Mouse (Mus musculus) neural tube, embryonic 10.5 days (tissue): ENCODE measurements around the gene Rhag.

Source experiments
- DNase-seq: peaks from one replicate; pipeline ENCODE4 v3.0.0-alpha.2; 2017; ENCODE audit warnings: low spot score; ENCODE audit errors: extremely low spot score

Gene Rhag

DNA sequence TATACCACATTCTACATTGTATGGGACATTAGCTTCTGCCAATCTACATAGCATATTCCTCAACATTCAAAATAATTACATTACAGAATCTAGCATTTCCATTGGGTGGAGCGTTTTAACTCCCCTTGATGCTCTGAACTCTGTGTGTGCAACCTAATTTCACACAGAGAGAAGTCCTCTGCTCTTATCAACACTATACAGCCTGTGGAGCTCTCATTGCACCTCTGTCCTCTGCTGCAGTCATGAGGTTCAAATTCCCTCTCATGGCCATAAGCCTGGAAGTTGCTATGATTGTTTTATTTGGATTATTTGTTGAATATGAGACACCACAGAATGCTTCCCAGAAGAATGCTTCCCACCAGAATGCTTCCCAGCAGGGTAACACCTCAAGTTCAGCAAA, at the start of gene Rhag:
TSS of gene Rhag (plus strand) at position 193 of the 400 bp plus-strand sequence.
- DNase-seq, result no peak

- no peak for DNase-seq
Measured at GRCm38 (mm10) chr17:40763662-40764061, 47.3 kb upstream of the Rhag start.

DNA sequence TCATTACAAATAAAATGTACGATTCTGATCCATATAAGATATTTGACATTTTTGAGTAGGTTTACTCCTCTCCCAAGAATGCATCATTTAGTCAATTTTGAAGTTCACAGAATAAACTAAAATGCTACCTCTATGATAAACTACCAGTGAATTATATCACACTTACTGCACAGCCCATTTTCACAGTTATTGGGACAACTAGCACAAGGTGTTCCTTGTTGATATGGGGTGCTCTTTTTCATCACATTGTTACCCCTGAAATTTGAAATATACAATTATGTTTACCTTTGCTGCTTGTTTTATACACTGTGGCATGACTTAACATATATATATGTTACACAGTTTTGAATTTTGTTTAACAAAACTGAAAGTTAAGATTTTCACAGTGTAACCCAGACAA, 43.8 kb upstream of the Rhag start:
- DNase-seq, result no peak

GRCm38 (mm10) chr17:40789877-40790276, 21.0 kb upstream of the Rhag start:
- no peak for DNase-seq

GRCm38 (mm10) chr17:40793921-40794854, 16.7 kb upstream of the Rhag start:
- peak; percentile 15 for DNase-seq

- DNase-seq, result no peak
Measured at GRCm38 (mm10) chr17:40802707-40803340, 8.1 kb upstream of the Rhag start.

- DNase-seq, result no peak
Measured at GRCm38 (mm10) chr17:40806550-40806949, 4.4 kb upstream of the Rhag start.

- DNase-seq, result no peak
Measured at GRCm38 (mm10) chr17:40806953-40807572, 3.9 kb upstream of the Rhag start, which contains the start of gene Crisp2. Gene Crisp2, minus strand, starts transcription at chr17:40807003.

DNA sequence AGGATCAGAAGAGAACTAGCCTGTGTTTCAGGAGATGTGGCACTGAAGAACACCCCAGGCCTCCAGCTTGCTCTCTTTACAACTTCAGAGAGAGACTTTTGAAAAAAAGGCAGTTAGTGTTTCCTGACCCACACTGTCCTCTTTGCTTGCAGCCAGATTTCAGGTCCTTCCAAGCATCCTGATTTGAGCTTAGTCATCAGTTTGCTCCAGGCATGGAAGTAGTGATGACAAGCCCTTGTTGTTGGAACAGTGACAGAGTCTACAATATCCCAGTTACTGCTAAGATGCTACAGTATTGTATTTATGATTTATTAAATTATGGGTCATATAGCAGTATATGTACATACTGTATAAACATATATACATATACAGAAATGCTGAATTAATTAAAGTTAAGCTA, 2.9 kb upstream of the Rhag start:
- no peak for DNase-seq

DNA sequence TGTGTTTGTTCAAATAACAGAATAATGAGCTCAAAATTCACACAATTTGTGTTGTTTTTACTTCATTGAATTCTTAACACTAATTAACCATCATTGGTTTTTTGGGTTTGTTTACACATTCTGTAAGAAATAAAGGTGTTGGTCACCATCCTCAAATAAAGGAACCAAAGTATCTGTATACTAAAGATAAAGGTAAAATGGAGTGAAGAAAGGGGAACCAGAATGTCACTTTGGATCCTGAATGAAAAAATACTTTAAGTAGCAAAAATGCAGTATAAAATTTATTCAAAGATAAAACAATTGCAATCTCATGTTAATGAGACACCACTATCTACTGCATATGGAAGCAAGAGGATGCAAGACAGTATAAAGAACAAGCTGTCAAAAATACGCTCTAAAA, 634 bp downstream of the Rhag start:
- no peak for DNase-seq

DNA sequence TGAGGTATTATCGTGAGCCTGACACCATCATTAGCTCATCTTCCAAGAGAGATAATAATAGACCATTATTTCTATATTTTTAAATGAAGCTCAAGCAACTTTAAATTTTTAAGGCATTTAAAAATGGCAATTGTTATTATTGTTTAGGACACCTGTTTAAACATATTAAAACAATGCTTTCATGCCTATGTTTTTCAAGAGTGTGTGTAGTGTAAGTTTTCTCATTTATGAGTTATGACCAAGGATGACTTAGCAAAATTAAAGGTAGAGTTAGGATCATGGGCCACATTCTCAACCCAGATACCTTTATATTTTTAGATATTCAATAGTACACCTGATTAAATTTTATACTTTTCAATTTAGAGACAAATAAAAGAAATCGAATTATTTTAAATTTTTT, 1.3 kb downstream of the Rhag start:
- no peak for DNase-seq

- no peak for DNase-seq
Measured at GRCm38 (mm10) chr17:40817340-40817943, 6.5 kb downstream of the Rhag start.

GRCm38 (mm10) chr17:40821477-40821876, 10.6 kb downstream of the Rhag start:
- no peak for DNase-seq

DNA sequence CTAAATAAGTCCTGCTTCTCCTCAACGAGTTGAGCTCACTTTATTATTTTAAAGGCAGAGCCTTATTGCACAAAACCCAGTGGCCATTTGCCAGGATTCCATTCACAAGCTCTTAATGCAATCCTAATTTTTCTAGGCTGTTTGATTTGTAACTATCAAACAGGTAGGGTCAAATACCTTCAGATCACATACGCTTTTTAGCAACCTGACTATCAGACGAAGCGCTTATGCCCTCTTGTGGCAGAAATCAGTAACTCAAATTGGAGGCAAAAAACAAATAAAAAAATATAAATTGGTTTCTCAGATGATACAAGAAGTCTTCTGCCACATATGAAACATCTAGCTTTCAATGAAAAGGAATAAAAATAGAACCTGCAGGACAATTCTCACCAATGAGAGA, 12.9 kb downstream of the Rhag start:
- DNase-seq, result no peak

- DNase-seq, result no peak
Measured at GRCm38 (mm10) chr17:40824549-40824948, 13.6 kb downstream of the Rhag start.

DNA sequence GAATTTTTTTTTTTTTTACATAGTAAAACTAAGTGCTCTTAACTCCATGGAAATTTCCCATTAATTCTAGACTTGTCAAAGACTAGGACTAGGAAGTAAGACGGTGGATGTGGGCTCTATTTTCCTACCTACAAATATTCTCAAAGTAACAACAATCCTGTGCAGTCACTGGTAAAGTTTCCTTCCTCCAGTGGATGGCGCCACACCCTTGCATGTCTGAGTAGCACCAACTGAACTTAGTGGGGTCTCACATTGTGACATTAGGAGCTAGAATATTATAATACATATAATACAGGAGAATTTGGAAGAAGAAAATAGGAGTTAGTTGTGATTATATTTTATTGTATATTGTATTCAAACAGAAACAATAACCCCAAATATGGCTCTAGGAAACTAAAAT, 20.9 kb downstream of the Rhag start:
- DNase-seq, result no peak

DNA sequence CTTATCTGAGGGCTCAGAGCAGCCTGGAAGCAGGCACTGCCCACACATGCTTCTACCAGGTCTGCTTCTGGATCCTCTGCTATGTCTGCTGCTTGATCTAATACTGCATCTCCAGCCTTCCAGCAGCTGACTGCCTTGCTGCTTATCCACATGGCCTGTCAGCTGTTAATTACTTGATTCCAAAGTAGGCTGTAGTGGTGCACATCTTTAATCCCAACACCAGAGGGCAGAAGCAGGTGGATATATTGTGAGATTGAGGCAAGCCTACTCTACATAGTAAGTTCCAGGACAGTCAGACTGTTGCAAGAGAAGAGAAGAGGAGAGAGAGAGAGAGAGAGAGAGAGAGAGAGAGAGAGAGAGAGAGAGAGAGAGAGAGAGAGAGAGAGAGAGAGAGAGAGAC, 26.4 kb downstream of the Rhag start:
- DNase-seq, result no peak

GRCm38 (mm10) chr17:40855065-40855464, 44.1 kb downstream of the Rhag start:
- DNase-seq, result no peak

- DNase-seq, result no peak
Measured at GRCm38 (mm10) chr17:40868952-40869747, 58.2 kb downstream of the Rhag start.

GRCm38 (mm10) chr17:40872626-40873025, 61.7 kb downstream of the Rhag start:
- no peak for DNase-seq

GRCm38 (mm10) chr17:40873582-40874011, 62.7 kb downstream of the Rhag start:
- no peak for DNase-seq
